In the genomic region with DNA sequence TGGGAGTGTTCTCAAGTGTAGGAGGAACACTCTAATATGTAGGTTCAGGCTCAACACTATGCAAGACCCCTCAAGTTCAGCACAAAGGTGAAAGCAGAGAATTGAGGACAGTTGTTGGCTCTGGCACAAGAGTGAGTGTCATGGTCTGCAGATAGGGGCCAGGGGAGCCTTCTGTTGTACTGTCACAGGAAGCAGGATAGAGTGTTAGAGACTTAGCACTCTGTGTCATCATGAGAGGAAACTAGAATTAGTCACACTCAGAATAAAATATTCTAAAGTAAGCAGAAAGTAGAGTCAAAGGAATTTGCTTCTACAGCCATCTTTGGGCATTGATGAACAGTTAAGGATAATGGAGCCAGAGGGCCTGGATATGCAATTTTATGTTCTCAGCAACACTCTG, we compare ENCODE assay signal across 22 mouse cellular contexts. TPM values are rescaled to one million over a fixed set of nuclear protein-coding genes. Genes with fewer than 3 reads are reported as not detected.
A peak's percentile ranks its signal among the peaks of the same experiment; 100 is the strongest.
DNase-seq lines count a peak whose midpoint lies in the region; ATAC-seq and TF ChIP-seq lines count a peak whose summit lies in the region.
"Had no signal": no experiment of that assay in that cellular context is flagged by ENCODE, and none has a peak within 500 bp of the region (broad histone marks: within the 10 kb centered on the region; RNA-seq: fewer than 3 reads in every experiment).

No protein-coding gene starts in this region.

- no peaks in the 10 kb centered on the region for H3K9me3 ChIP-seq in heart, embryonic 14.5 days (ENCODE audit: control insufficient read depth, low read length)
- no peaks in the 10 kb centered on the region for H3K9me3 ChIP-seq in stomach, embryonic 16.5 days (replicated peaks; ENCODE audit: control insufficient read depth, low read length)
- H3K9me3 ChIP-seq: embryonic facial prominence, embryonic 10.5 days; forebrain, embryonic 10.5 days; hindbrain, embryonic 13.5 days had no signal

- no peaks in the 10 kb centered on the region for H3K36me3 ChIP-seq in heart, embryonic 14.5 days (ENCODE audit: control insufficient read depth, insufficient read depth, low read length)
- H3K36me3 ChIP-seq in stomach, embryonic 16.5 days (ENCODE audit: control insufficient read depth, insufficient read depth, low read length), result no peaks in the 10 kb centered on the region
- H3K36me3 ChIP-seq: embryonic facial prominence, embryonic 10.5 days; forebrain, embryonic 10.5 days; hindbrain, embryonic 13.5 days had no signal

- H3K4me1 ChIP-seq in heart, embryonic 14.5 days (ENCODE audit: control insufficient read depth in 2 of 2, insufficient read depth in 2 of 2, low read length in 2 of 2), result peaks cover 2 to 26% of the 10 kb centered on the region in 2 experiments
- H3K4me1 ChIP-seq in embryonic fibroblast, embryonic 13.5 days (ENCODE audit: control insufficient read depth, insufficient read depth, low read length), result no peaks in the 10 kb centered on the region
- no peaks in the 10 kb centered on the region for H3K4me1 ChIP-seq in stomach, embryonic 16.5 days (ENCODE audit: control insufficient read depth, insufficient read depth, low read length)
- H3K4me1 ChIP-seq: embryonic facial prominence, embryonic 10.5 days; forebrain, embryonic 10.5 days; hindbrain, embryonic 13.5 days had no signal

- no peak for ATAC-seq in heart, embryonic 14.5 days (ENCODE audit: insufficient number of reproducible peaks, insufficient read depth, low FRiP score, low read depth)
- no peak for ATAC-seq in stomach, embryonic 16.5 days (ENCODE audit: insufficient read depth, low FRiP score)
- ATAC-seq: forebrain, embryonic 14.5 days; hindbrain, postnatal 0 days had no signal

- no peak for TF ChIP-seq POLR2A in embryonic fibroblast, embryonic 13.5 days (IDR thresholded peaks at IDR 0.05; ENCODE audit: low read depth, low read length)

- H3K9ac ChIP-seq in heart, embryonic 14.5 days (ENCODE audit: low read length), result no peak overlapping the region
- no peak overlapping the region for H3K9ac ChIP-seq in stomach, embryonic 16.5 days (ENCODE audit: low read length)
- H3K9ac ChIP-seq: hindbrain, embryonic 13.5 days had no signal

- no peak overlapping the region for H3K4me3 ChIP-seq in heart, embryonic 14.5 days (ENCODE audit: control insufficient read depth in 1 of 2, insufficient read depth in 1 of 2, low read depth in 1 of 2, low read length in 2 of 2)
- H3K4me3 ChIP-seq in layer of hippocampus, adult 2 months, result no peak overlapping the region
- no peak overlapping the region for H3K4me3 ChIP-seq in embryonic fibroblast, embryonic 13.5 days (ENCODE audit: insufficient read depth, low read length)
- no peak overlapping the region for H3K4me3 ChIP-seq in stomach, embryonic 16.5 days (replicated peaks; ENCODE audit: low read length)
- H3K4me3 ChIP-seq: embryonic facial prominence, embryonic 10.5 days; erythroblast, embryonic 14.5 days; forebrain, embryonic 10.5 days; hindbrain, embryonic 13.5 days had no signal

- peak overlapping the region; percentile 56 to 70; a peak in 3 of 4 replicates for H3K27ac ChIP-seq in heart, embryonic 14.5 days (replicated peaks in 1 of 2; ENCODE audit: control insufficient read depth in 1 of 2, insufficient read depth in 1 of 2, low read depth in 2 of 2, low read length in 2 of 2)
- H3K27ac ChIP-seq in layer of hippocampus, adult 2 months, result 0 out of 2 replicates have a peak overlapping the region, but pooled peaks have one; percentile 8
- peak overlapping the region; percentile 71 for H3K27ac ChIP-seq in embryonic fibroblast, embryonic 13.5 days (ENCODE audit: insufficient read depth, low read length)
- peak overlapping the region; percentile 67 for H3K27ac ChIP-seq in stomach, embryonic 16.5 days (ENCODE audit: low read length)
- H3K27ac ChIP-seq: embryonic facial prominence, embryonic 10.5 days; forebrain, embryonic 10.5 days; hindbrain, embryonic 13.5 days; hindbrain, postnatal 0 days had no signal

- TF ChIP-seq CTCF in layer of hippocampus, adult 2 months (conservative IDR thresholded peaks at IDR 0.05), result no peak
- TF ChIP-seq CTCF in embryonic fibroblast, embryonic 13.5 days (IDR thresholded peaks at IDR 0.05; ENCODE audit: borderline replicate concordance, insufficient read depth, low read length), result no peak

- H3K27me3 ChIP-seq in heart, embryonic 14.5 days (ENCODE audit: control insufficient read depth, insufficient read depth, low read length), result no peaks in the 10 kb centered on the region
- H3K27me3 ChIP-seq in stomach, embryonic 16.5 days (ENCODE audit: control insufficient read depth, insufficient read depth, low read length), result no peaks in the 10 kb centered on the region
- H3K27me3 ChIP-seq: hindbrain, embryonic 13.5 days had no signal

- intact Hi-C loops in heart, postnatal 14 days (cut with DNase I), result no loop called here

- no peak for DNase-seq in heart, postnatal 14 days
- DNase-seq in layer of hippocampus, adult 2 months (ENCODE audit: low spot score in 2 of 2), result no peak
- DNase-seq in layer of hippocampus, postnatal 25 days (ENCODE audit: extremely low spot score in 1 of 2, low spot score in 1 of 2), result no peak
- DNase-seq: adrenal gland, adult 2 months; adrenal gland, postnatal 25 days; cerebellum, adult 18-20 months; cerebellum, postnatal 10 days; gastrocnemius, postnatal 36 days; heart, adult 11 months; kidney, adult 11 months had no signal

- H3K4me2 ChIP-seq in heart, embryonic 14.5 days (ENCODE audit: low read length), result no peak overlapping the region
- H3K4me2 ChIP-seq in stomach, embryonic 16.5 days (ENCODE audit: low read depth, low read length), result no peak overlapping the region
- H3K4me2 ChIP-seq: hindbrain, embryonic 13.5 days had no signal

RNA-seq across cellular contexts. Expression of a gene that starts 31.7 kb away (rescaled TPM):
- 4.6 and 6.0 TPM in 2 replicates for polyA plus RNA-seq in heart, embryonic 14.5 days (2014; fragmentation: Nextera tagmentation; extraction: Ambion mirVana)
- total RNA-seq in heart, postnatal 14 days (2021), result under 1 TPM; 0.22 to 0.45 TPM
- total RNA-seq in layer of hippocampus, adult 2 months (2021), result 10 to 100 TPM; 35.2 to 35.5 TPM
- 10 to 100 TPM; 38.1 to 41.8 TPM for total RNA-seq in layer of hippocampus, postnatal 25 days (2021)
- 0.12 TPM in 1 of 2 replicates, not detected in the other for polyA plus RNA-seq in embryonic fibroblast, embryonic 13.5 days (2011; ENCODE audit: insufficient read length, low read depth, missing spikeins)
- 2.3 TPM in 2 replicates for polyA plus RNA-seq in stomach, embryonic 16.5 days (2015; fragmentation: Nextera tagmentation; extraction: Ambion mirVana)
- total RNA-seq: ES-E14; gastrocnemius, adult 8-10 months; gastrocnemius, postnatal 36 days; hematopoietic stem cell, adult 5-6 weeks had no signal
- polyA plus RNA-seq: erythroblast, embryonic 14.5 days had no signal

Comparison
In these comparisons a context has a peak if more than half of its experiments do, and no peak if none do; other contexts are left out.
1. H3K27ac ChIP-seq: peak in every context shown above with its lines; median percentile 71 in embryonic fibroblast, embryonic 13.5 days; 67 in stomach, embryonic 16.5 days; 63 in heart, embryonic 14.5 days; 8 in layer of hippocampus, adult 2 months.
2. RNA of a gene that starts 31.7 kb away (total RNA-seq): 38.1 to 41.8 TPM in layer of hippocampus, postnatal 25 days and 35.2 to 35.5 TPM in layer of hippocampus, adult 2 months; 0.22 to 0.45 TPM in heart, postnatal 14 days; every median in the first group is over 10 times any median in the second.